Mouse (Mus musculus) lung, postnatal 36 days (tissue): ENCODE measurements at regions not wholly inside any gene's neighbourhood (a gene's known extent, or its start where the extent isn't known, plus 50 kb on each side); places are given as distances from the start of the nearest gene placed in this dataset.

Experiments used
- DNase-seq: peaks from one replicate; pipeline ENCODE4 v3.0.0; 2022; ENCODE audit warnings: mixed read lengths

DNA sequence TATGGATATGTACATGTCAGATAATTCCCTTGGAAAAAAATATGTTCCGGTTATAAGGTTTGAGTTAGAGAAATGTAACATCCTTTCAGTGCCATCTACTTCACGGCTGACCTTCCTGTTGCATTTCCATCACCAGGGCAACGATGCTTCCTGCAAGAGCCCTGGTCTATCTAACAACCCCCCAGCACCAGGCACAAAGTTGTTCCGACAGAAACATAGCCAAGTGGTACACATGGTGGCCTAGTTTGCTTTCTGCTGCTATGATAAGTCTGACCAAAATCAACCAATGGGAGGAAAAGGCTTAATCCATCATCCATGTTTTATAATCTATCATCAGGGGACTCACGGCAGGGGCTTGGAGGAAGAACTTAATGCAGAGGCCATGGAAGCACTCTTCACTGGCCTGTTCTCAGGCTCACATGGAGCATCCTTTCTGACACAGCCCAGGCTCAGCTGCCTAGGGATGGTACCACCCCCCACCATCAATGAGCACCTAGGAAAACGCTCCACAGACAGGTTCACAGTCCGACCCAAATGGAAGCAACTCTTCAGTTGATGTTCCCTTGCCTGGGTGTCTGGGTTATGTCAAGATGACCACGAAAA lies 372.2 kb downstream of the Cbln4 start:
- DNase-seq, result no peak

GRCm38 (mm10) chr2:171668791-171669645 lies 374.2 kb downstream of the Cbln4 start:
- no peak for DNase-seq

DNA sequence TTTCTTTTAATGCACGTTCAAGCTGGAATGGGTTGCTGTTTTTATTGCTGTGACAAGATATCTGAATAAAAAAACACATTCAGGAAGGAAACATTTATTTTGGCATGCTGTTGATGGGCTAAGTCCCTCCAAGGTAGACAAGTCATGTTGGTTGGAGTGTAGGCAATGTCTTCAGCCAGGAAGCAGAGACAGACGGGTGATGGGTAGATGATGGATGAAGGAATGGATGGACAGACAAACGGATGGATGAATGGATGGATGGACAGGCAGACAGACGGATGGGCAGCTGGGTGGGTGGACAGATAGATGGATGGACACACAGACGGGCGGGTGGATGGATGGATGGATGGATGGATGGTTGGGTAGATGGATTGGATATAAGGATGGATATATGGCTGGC lies 380.7 kb downstream of the Cbln4 start:
- no peak for DNase-seq

GRCm38 (mm10) chr2:171661896-171662511 lies 381.3 kb downstream of the Cbln4 start:
- peak; percentile 16 for DNase-seq

DNA sequence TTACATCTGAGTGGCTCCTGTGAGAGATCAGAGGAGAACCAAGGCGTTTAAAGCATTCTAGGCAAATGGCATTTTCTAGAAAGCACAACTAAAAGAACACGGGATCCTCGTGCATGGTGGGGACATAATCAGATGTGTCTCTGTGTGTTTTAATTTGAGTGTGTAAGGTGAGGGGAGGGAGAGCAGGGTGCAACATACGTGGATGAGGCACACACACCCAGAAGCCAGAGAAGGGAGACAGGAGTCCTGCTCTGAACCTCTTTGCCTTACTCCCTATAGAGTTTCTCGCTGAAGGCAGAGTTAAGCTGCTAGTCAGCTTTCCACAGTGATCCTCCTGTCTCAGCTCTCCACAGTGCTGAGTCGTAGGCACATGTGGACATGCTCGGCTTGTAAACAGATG lies 386.1 kb downstream of the Cbln4 start:
- DNase-seq, result no peak

- no peak for DNase-seq
These were observed 401.5 kb downstream of the Cbln4 start for GRCm38 (mm10) chr2:171641730-171642129.

DNA sequence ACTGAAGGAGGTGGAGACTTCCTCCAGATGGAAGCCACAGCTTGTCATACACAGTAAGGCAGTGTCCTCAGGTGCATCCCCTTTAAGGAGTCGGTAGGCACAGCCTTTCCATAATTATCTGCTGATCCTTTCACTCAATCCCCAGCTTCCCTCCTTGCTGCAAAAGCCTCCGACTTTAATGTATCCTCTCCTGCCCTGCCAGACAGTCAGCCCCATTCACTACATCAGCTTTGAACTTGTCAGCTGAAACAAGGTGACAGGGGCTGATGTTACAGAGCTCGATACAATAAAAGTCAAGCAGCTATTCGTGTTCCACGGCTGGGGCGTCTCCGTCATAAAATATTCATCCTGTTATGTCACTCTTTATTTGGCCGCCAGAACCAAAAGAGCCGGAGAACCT lies 402.8 kb downstream of the Cbln4 start:
- DNase-seq, result no peak

- no peak for DNase-seq
These were observed 404.3 kb downstream of the Cbln4 start for GRCm38 (mm10) chr2:171638931-171639330.

DNA sequence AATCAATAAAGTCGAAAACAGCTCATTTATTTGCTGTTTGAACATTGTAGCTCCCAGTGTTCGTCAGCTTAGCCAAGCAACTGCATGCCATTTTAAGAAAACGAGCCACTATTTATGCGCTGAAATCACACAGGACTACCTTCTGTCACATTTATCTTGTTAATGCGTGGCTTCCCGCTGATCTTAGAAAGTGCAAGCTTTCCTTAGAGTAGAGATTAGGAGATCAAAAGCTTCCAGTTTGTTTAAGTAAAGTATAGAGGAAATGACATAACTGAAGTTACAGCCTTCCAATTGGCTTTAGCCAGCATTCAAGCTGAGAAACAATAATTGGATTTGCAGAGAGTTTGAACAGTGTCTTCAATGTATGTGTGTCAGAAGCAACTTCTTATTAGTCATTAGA lies 406.4 kb downstream of the Cbln4 start:
- no peak for DNase-seq

DNA sequence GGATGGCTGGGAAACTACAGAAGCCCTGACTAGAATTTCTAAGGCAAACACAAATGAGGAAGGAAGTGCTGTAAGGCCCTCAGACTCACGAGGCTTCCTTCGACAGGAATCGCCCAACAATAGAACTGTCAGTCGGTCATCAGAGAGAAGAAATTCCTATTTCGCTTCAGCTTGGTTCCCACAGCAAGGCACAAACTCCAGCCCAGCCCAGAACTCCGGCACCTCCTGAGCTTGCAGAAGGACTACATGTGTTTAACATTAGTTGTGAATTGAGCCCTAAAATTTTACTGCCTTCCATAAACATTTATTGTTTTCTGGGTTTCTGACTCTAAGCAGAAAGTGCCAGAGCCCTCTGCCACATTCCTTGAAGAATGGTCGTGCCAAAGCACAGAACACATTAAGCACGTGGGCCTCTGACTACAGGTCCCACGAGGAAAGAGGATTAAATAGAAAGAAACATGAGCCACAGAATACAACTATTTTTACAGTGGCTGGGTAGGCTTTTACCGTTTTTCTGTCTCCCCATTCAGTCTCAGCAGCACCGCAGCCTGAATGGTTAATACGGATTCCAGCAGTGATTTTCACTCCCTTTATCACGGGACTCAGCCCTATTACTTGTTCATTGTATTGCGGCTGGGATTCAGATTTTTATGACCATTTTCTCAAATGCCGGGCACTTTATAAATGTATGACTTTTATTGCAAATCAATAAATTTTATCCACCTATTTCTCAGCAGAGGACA lies 409.7 kb downstream of the Cbln4 start:
- peak; percentile 54 for DNase-seq

DNA sequence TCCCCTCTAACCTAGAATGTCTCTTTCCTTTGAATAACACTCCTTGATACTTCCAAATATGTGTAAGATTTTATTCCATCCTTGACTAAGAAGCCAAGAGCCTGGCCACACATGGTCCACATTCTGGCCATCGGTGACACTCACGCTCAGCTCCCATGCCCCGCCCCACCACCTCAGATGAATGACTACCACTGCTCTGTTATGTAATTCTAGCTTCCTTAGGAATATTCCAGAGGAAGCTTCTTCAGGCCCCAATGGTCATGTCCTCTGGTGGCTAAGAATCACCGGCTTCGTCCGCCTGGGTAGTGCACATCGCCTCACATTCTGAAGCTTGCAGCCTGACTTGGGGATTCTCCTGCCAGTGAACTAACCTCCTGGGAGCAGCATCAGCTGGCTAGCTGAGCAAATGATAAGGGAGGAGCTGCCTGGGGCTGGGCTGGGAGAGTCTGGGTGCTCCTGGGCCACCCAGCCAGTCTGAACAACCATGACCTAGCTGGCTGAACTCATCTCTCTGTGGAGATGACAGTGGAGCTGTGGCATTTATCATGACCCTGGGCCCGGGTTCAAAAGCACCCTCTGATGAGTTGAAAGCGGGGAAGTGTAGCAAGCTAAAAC lies 413.1 kb downstream of the Cbln4 start:
- DNase-seq, result no peak

- no peak for DNase-seq
These were observed 414.9 kb downstream of the Cbln4 start for GRCm38 (mm10) chr2:171628182-171628850.

GRCm38 (mm10) chr2:171620668-171621067 lies 422.6 kb downstream of the Cbln4 start:
- no peak for DNase-seq

DNA sequence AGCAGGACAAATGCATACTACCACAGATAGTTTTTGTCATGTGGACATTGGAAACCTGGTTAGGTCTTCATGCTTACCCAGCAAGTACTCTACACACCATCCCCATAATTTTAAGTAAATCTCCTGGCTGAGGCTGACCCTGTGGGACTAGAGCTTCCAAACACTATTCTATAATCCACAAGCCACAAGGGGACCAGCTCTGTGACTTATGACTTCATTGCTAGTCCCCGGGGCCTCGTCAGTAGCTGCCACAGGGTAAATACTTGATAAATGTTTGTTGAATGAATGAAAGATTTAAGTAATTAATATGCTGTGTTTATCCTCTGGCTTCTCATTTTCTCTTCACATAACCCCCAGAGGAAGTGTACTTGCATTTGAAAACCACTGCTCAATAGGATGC lies 423.0 kb downstream of the Cbln4 start:
- DNase-seq, result no peak

- no peak for DNase-seq
These were observed 424.5 kb downstream of the Cbln4 start for GRCm38 (mm10) chr2:171618771-171619170.

GRCm38 (mm10) chr2:171618333-171618732 lies 424.9 kb downstream of the Cbln4 start:
- peak; percentile 47 for DNase-seq

- peak; percentile 9 for DNase-seq
These were observed 427.8 kb downstream of the Cbln4 start for GRCm38 (mm10) chr2:171615462-171615861.

DNA sequence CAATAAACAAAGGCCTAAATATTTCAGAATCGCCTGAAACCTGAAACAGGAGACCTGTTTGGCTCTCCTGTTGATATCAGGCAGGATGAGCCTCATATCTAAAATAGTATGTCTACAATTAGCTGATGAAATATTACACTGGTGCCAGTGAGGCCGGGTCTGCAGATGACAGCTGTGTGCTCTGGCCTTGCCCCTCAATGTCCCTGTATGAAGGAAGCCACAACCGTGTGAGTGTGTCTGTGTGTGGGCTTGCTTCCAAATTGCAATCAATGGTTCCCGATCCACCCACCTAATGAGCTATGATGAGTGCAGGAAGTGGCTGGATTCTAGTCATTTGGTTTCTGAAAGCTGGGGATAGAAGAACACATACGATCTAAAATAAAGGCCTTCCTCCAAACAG lies 438.2 kb downstream of the Cbln4 start:
- DNase-seq, result no peak

DNA sequence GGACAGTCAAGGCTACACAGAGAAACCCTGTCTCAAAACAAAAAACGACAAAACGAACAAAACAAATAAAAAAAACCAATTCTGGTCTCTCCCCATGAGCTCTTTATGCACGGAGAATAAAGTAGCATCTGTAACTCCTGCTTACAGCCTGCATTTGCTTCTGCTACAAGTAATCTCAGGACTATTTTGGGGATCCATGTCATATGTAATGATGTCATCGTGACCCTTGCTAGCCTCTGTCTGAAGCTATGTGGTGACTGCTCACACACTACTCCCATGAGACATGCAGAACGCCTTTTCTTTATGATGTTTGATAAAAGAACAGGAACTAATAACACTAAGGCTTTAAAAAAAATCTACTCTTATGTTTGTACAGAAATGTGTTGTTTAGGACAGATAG lies 448.0 kb downstream of the Cbln4 start:
- DNase-seq, result no peak

DNA sequence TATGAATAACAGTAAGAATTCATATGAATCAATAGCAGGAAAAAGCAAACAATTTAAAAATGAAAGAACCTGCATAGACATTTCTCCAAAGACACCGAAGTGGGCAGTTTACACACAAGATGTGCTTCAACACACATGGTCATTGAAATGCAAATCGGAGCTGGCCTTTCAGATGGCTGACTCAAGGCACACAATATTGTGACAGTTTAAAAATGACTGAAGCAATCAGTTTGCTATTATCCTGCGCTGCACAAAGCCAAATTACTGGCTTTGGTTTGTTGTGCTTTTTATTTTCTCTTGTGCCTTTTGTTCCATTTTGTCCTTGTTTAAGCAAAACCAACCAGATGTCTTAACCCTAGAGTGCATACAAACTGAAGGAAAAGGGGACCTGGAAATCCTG lies 449.4 kb downstream of the Cbln4 start:
- DNase-seq, result no peak

GRCm38 (mm10) chr2:171592315-171592714 lies 451.0 kb downstream of the Cbln4 start:
- DNase-seq, result no peak

DNA sequence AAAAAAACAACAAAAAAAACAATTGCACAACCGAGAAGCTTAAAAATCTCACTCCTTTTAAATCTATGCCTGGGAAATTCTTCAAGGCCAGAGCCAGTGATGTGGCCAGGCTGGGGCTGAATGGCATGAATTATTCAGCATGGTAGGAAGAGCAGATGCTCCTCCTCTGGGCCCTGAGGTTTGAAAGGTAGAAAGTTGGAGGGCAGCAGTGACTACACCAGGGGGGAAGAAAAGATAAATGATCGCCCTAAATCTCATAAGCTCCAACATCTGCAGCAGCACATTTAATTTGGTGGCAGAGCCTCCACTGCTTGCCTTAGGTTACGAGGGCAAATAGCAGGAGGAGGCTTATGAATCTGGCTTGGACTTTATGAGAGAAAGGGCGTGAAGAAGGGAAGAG lies 455.1 kb downstream of the Cbln4 start:
- no peak for DNase-seq
